Mouse (Mus musculus) ES-Bruce4 (cell line): ENCODE data around the gene Rbm15.

Experiments
- CTCF ChIP-seq: IDR thresholded peaks from one replicate; pipeline ENCODE4 v1.8.1; 2011; ENCODE audit warnings: low read depth, low read length
- EP300 ChIP-seq: IDR thresholded peaks from 2 replicates; pipeline ENCODE4 v1.6.1; 2011; ENCODE audit warnings: low read depth, low read length; ENCODE audit not compliant: insufficient read depth

GRCm38 (mm10) chr3:107334202-107334934 is 895 bp upstream of the Rbm15 start:
- TF ChIP-seq EP300 (no peak), CTCF (no peak)
